Mouse (Mus musculus): ENCODE data around the gene Dyrk3. TPM values are rescaled to one million over a fixed set of nuclear protein-coding genes. Genes with fewer than 3 reads are reported as not detected.
A peak's percentile ranks its signal among the peaks of the same experiment; 100 is the strongest.
"Not testable (repeated sequence)": the region's sequence is repeated elsewhere in the genome, so short reads cannot be mapped to it uniquely, and the experiment has no call there.

Gene Dyrk3
- polyA plus RNA-seq, 1 experiment from 2014 or later: 1.7 TPM

GRCm38 (mm10) chr1:131173809-131174208 is 35.7 kb upstream of the Dyrk3 start:
- no peak for ATAC-seq (ENCODE audit: insufficient number of reproducible peaks, insufficient read depth, low FRiP score, low read depth)
- Histone ChIP-seq H3K36me3 (ENCODE audit: control insufficient read depth, insufficient read depth, low read length) (peaks cover 98% of the 10 kb centered on the region), H3K4me3 (ENCODE audit: control insufficient read depth in 1 of 2, insufficient read depth in 1 of 2, low read depth in 1 of 2, low read length in 2 of 2) (no peak overlapping the region), H3K27me3 (ENCODE audit: control insufficient read depth, insufficient read depth, low read length) (no peaks in the 10 kb centered on the region), H3K9ac (ENCODE audit: low read length) (peak overlapping the region; percentile 46), H3K27ac (replicated peaks in 1 of 2; ENCODE audit: control insufficient read depth in 1 of 2, insufficient read depth in 1 of 2, low read depth in 2 of 2, low read length in 2 of 2) (0 out of 4 replicates have a peak overlapping the region, but pooled peaks of 1 of the 2 experiments have one; percentile 3), H3K9me3 (ENCODE audit: control insufficient read depth, low read length) (no peaks in the 10 kb centered on the region), H3K4me1 (ENCODE audit: control insufficient read depth in 2 of 2, insufficient read depth in 2 of 2, low read length in 2 of 2) (no peaks in the 10 kb centered on the region), H3K4me2 (ENCODE audit: low read length) (no peak overlapping the region)
- 54% methylated on average over 6 of the region's 6 CpGs for WGBS

GRCm38 (mm10) chr1:131173001-131173400 is 34.9 kb upstream of the Dyrk3 start:
- Histone ChIP-seq H3K4me3 (ENCODE audit: control insufficient read depth in 1 of 2, insufficient read depth in 1 of 2, low read depth in 1 of 2, low read length in 2 of 2) (no peak overlapping the region), H3K36me3 (ENCODE audit: control insufficient read depth, insufficient read depth, low read length) (peaks cover 98% of the 10 kb centered on the region), H3K4me1 (ENCODE audit: control insufficient read depth in 2 of 2, insufficient read depth in 2 of 2, low read length in 2 of 2) (no peaks in the 10 kb centered on the region)

GRCm38 (mm10) chr1:131167612-131168011 is 29.5 kb upstream of the Dyrk3 start:
- Histone ChIP-seq H3K27ac (replicated peaks in 1 of 2; ENCODE audit: control insufficient read depth in 1 of 2, insufficient read depth in 1 of 2, low read depth in 2 of 2, low read length in 2 of 2) (no peak overlapping the region), H3K4me2 (ENCODE audit: low read length) (no peak overlapping the region), H3K4me3 (ENCODE audit: control insufficient read depth in 1 of 2, insufficient read depth in 1 of 2, low read depth in 1 of 2, low read length in 2 of 2) (no peak overlapping the region), H3K9ac (ENCODE audit: low read length) (no peak overlapping the region), H3K27me3 (ENCODE audit: control insufficient read depth, insufficient read depth, low read length) (no peaks in the 10 kb centered on the region), H3K9me3 (ENCODE audit: control insufficient read depth, low read length) (no peaks in the 10 kb centered on the region), H3K36me3 (ENCODE audit: control insufficient read depth, insufficient read depth, low read length) (peaks cover 99% of the 10 kb centered on the region), H3K4me1 (ENCODE audit: control insufficient read depth in 2 of 2, insufficient read depth in 2 of 2, low read length in 2 of 2) (peaks cover 3 to 5% of the 10 kb centered on the region in 2 experiments; a peak in 3 of 4 replicates)
- no peak for ATAC-seq (ENCODE audit: insufficient number of reproducible peaks, insufficient read depth, low FRiP score, low read depth)
- WGBS: 91% methylated on average over 10 of the region's 10 CpGs

More at GRCm38 (mm10) chr1:131173001-131173400, 34.9 kb upstream of the Dyrk3 start:
- Histone ChIP-seq H3K9me3 (ENCODE audit: control insufficient read depth, low read length) (no peaks in the 10 kb centered on the region), H3K9ac (ENCODE audit: low read length) (no peak overlapping the region), H3K4me2 (ENCODE audit: low read length) (no peak overlapping the region), H3K27ac (replicated peaks in 1 of 2; ENCODE audit: control insufficient read depth in 1 of 2, insufficient read depth in 1 of 2, low read depth in 2 of 2, low read length in 2 of 2) (no peak overlapping the region), H3K27me3 (ENCODE audit: control insufficient read depth, insufficient read depth, low read length) (no peaks in the 10 kb centered on the region)
- ATAC-seq (ENCODE audit: insufficient number of reproducible peaks, insufficient read depth, low FRiP score, low read depth): no peak
- WGBS: 76% methylated on average over 7 of the region's 7 CpGs

- no peaks in the 10 kb centered on the region for H3K27me3 ChIP-seq (ENCODE audit: control insufficient read depth, insufficient read depth, low read length)
- 45% methylated on average over 6 of the region's 6 CpGs for WGBS
- H3K4me1 ChIP-seq (ENCODE audit: control insufficient read depth in 2 of 2, insufficient read depth in 2 of 2, low read length in 2 of 2): peaks cover 3 to 5% of the 10 kb centered on the region in 2 experiments; a peak in 3 of 4 replicates
- H3K9me3 ChIP-seq (ENCODE audit: control insufficient read depth, low read length): no peaks in the 10 kb centered on the region
- H3K27ac ChIP-seq (replicated peaks in 1 of 2; ENCODE audit: control insufficient read depth in 1 of 2, insufficient read depth in 1 of 2, low read depth in 2 of 2, low read length in 2 of 2): peak overlapping the region; percentile 8 to 24; a peak in 1 of 4 replicates
- no peak overlapping the region for H3K4me3 ChIP-seq (ENCODE audit: control insufficient read depth in 1 of 2, insufficient read depth in 1 of 2, low read depth in 1 of 2, low read length in 2 of 2)
- H3K36me3 ChIP-seq (ENCODE audit: control insufficient read depth, insufficient read depth, low read length): peaks cover 92% of the 10 kb centered on the region
- H3K9ac ChIP-seq (ENCODE audit: low read length): no peak overlapping the region
- ATAC-seq (ENCODE audit: insufficient number of reproducible peaks, insufficient read depth, low FRiP score, low read depth): no peak
- H3K4me2 ChIP-seq (ENCODE audit: low read length): no peak overlapping the region
Measured at GRCm38 (mm10) chr1:131164427-131164826, 26.3 kb upstream of the Dyrk3 start.

- ATAC-seq (ENCODE audit: insufficient number of reproducible peaks, insufficient read depth, low FRiP score, low read depth): no peak
Measured at GRCm38 (mm10) chr1:131161091-131161490, 23.0 kb upstream of the Dyrk3 start.

GRCm38 (mm10) chr1:131159573-131160327 is 21.6 kb upstream of the Dyrk3 start:
- H3K4me1 ChIP-seq (ENCODE audit: control insufficient read depth in 2 of 2, insufficient read depth in 2 of 2, low read length in 2 of 2); H3K27me3 ChIP-seq (ENCODE audit: control insufficient read depth, insufficient read depth, low read length); H3K9ac ChIP-seq (ENCODE audit: low read length); H3K4me2 ChIP-seq (ENCODE audit: low read length); H3K27ac ChIP-seq (replicated peaks in 1 of 2; ENCODE audit: control insufficient read depth in 1 of 2, insufficient read depth in 1 of 2, low read depth in 2 of 2, low read length in 2 of 2); H3K9me3 ChIP-seq (ENCODE audit: control insufficient read depth, low read length); H3K4me3 ChIP-seq (ENCODE audit: control insufficient read depth in 1 of 2, insufficient read depth in 1 of 2, low read depth in 1 of 2, low read length in 2 of 2): not testable (repeated sequence)
- 83% methylated on average over 3 of the region's 3 CpGs for WGBS
- peaks cover 63% of the 10 kb centered on the region for H3K36me3 ChIP-seq (ENCODE audit: control insufficient read depth, insufficient read depth, low read length)
- peak; percentile 16; the same call in 1 of the 2 replicates for ATAC-seq (ENCODE audit: insufficient number of reproducible peaks, insufficient read depth, low FRiP score, low read depth)

More at GRCm38 (mm10) chr1:131161091-131161490, 23.0 kb upstream of the Dyrk3 start:
- Histone ChIP-seq H3K9me3 (ENCODE audit: control insufficient read depth, low read length) (no peaks in the 10 kb centered on the region), H3K27ac (replicated peaks in 1 of 2; ENCODE audit: control insufficient read depth in 1 of 2, insufficient read depth in 1 of 2, low read depth in 2 of 2, low read length in 2 of 2) (no peak overlapping the region), H3K4me1 (ENCODE audit: control insufficient read depth in 2 of 2, insufficient read depth in 2 of 2, low read length in 2 of 2) (peaks cover 3 to 5% of the 10 kb centered on the region in 2 experiments; a peak in 3 of 4 replicates), H3K4me2 (ENCODE audit: low read length) (no peak overlapping the region), H3K9ac (ENCODE audit: low read length) (no peak overlapping the region), H3K27me3 (ENCODE audit: control insufficient read depth, insufficient read depth, low read length) (no peaks in the 10 kb centered on the region), H3K36me3 (ENCODE audit: control insufficient read depth, insufficient read depth, low read length) (peaks cover 71% of the 10 kb centered on the region), H3K4me3 (ENCODE audit: control insufficient read depth in 1 of 2, insufficient read depth in 1 of 2, low read depth in 1 of 2, low read length in 2 of 2) (no peak overlapping the region)
- 75% methylated on average over 11 of the region's 11 CpGs for WGBS

GRCm38 (mm10) chr1:131155456-131155855 is 17.3 kb upstream of the Dyrk3 start:
- WGBS: 58% methylated on average over 2 of the region's 2 CpGs
- Histone ChIP-seq H3K4me1 (ENCODE audit: control insufficient read depth in 2 of 2, insufficient read depth in 2 of 2, low read length in 2 of 2) (peaks cover 0 to 8% of the 10 kb centered on the region in 2 experiments; a peak in 3 of 4 replicates), H3K9me3 (ENCODE audit: control insufficient read depth, low read length) (no peaks in the 10 kb centered on the region), H3K4me2 (ENCODE audit: low read length) (no peak overlapping the region), H3K27me3 (ENCODE audit: control insufficient read depth, insufficient read depth, low read length) (no peaks in the 10 kb centered on the region), H3K36me3 (ENCODE audit: control insufficient read depth, insufficient read depth, low read length) (peaks cover 22% of the 10 kb centered on the region), H3K9ac (ENCODE audit: low read length) (no peak overlapping the region), H3K27ac (replicated peaks in 1 of 2; ENCODE audit: control insufficient read depth in 1 of 2, insufficient read depth in 1 of 2, low read depth in 2 of 2, low read length in 2 of 2) (no peak overlapping the region), H3K4me3 (ENCODE audit: control insufficient read depth in 1 of 2, insufficient read depth in 1 of 2, low read depth in 1 of 2, low read length in 2 of 2) (no peak overlapping the region)
- no peak for ATAC-seq (ENCODE audit: insufficient number of reproducible peaks, insufficient read depth, low FRiP score, low read depth)

Measured in heart, embryonic 14.5 days (tissue).